28 mouse cellular contexts compared by ENCODE assay signal in the genomic region with DNA sequence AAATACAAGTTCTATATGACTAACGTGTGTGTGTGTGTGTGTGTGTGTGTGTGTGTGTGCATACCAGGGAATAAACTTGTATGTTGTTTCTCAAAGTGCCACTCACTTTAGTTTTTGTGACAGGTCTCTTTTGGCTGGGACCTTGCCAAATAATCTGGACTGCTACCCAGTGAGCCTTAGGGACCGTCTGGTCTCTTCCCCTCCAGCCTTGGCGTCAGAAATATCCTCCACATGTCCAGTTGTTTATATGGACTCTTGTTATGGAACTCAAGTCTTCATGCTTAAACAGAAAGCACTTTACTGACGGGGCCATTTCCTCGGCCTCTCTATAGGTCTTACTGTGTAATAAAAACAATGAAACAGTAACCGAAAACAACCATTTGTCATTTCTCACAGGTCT.
"Had no signal": no experiment of that assay in that cellular context is flagged by ENCODE, and none has a peak within 500 bp of the region (broad histone marks: within the 10 kb centered on the region; RNA-seq: fewer than 3 reads in every experiment).

No protein-coding gene starts in this region.

- H3K9ac ChIP-seq: embryonic facial prominence, embryonic 12.5 days; embryonic facial prominence, embryonic 13.5 days; embryonic facial prominence, embryonic 15.5 days; forebrain, embryonic 12.5 days; forebrain, embryonic 13.5 days; forebrain, embryonic 15.5 days; forebrain, postnatal 0 days had no signal

- H3K4me1 ChIP-seq: embryonic facial prominence, embryonic 10.5 days; embryonic facial prominence, embryonic 12.5 days; embryonic facial prominence, embryonic 13.5 days; embryonic facial prominence, embryonic 15.5 days; forebrain, embryonic 10.5 days; forebrain, embryonic 12.5 days; forebrain, embryonic 13.5 days; forebrain, embryonic 15.5 days had no signal

- H3K4me3 ChIP-seq: embryonic facial prominence, embryonic 10.5 days; embryonic facial prominence, embryonic 12.5 days; embryonic facial prominence, embryonic 13.5 days; embryonic facial prominence, embryonic 15.5 days; erythroblast, embryonic 14.5 days; forebrain, embryonic 10.5 days; forebrain, embryonic 12.5 days; forebrain, embryonic 13.5 days; forebrain, embryonic 15.5 days; gastrocnemius, adult 2 months; heart, adult 2 months had no signal

- DNase-seq: cerebellum, adult 2 months; cerebellum, adult 8-10 months; cerebellum, adult 9-10 months; cerebellum, adult 9-11 months; cerebellum, postnatal 14 days; cerebellum, postnatal 25 days; cerebellum, postnatal 36 days; embryo, embryonic 11 days; forebrain, postnatal 0 days; gastrocnemius, adult 2 months; gastrocnemius, postnatal 10 days; gastrocnemius, postnatal 14 days; gastrocnemius, postnatal 25 days; gastrocnemius, postnatal 36 days; heart, adult 11 months; heart, adult 18-20 months; heart, adult 2 months had no signal

- H3K27me3 ChIP-seq: embryonic facial prominence, embryonic 12.5 days; embryonic facial prominence, embryonic 13.5 days; embryonic facial prominence, embryonic 15.5 days; forebrain, embryonic 13.5 days; forebrain, embryonic 15.5 days had no signal

- ATAC-seq: forebrain, embryonic 13.5 days; forebrain, embryonic 14.5 days; forebrain, embryonic 15.5 days; forebrain, embryonic 16.5 days; forebrain, postnatal 0 days had no signal

- H3K36me3 ChIP-seq: embryonic facial prominence, embryonic 10.5 days; embryonic facial prominence, embryonic 12.5 days; embryonic facial prominence, embryonic 13.5 days; embryonic facial prominence, embryonic 15.5 days; forebrain, embryonic 10.5 days; forebrain, embryonic 12.5 days; forebrain, embryonic 15.5 days had no signal

- H3K9me3 ChIP-seq: embryonic facial prominence, embryonic 10.5 days; embryonic facial prominence, embryonic 13.5 days; embryonic facial prominence, embryonic 15.5 days; forebrain, embryonic 10.5 days; forebrain, embryonic 12.5 days; forebrain, embryonic 15.5 days had no signal

- H3K4me2 ChIP-seq: embryonic facial prominence, embryonic 12.5 days; embryonic facial prominence, embryonic 13.5 days; embryonic facial prominence, embryonic 15.5 days; forebrain, embryonic 12.5 days; forebrain, embryonic 13.5 days; forebrain, embryonic 15.5 days had no signal

- H3K27ac ChIP-seq: embryonic facial prominence, embryonic 10.5 days; embryonic facial prominence, embryonic 12.5 days; embryonic facial prominence, embryonic 13.5 days; embryonic facial prominence, embryonic 15.5 days; forebrain, embryonic 10.5 days; forebrain, embryonic 12.5 days; forebrain, embryonic 13.5 days; forebrain, embryonic 15.5 days; gastrocnemius, adult 2 months; heart, adult 2 months had no signal
